Mouse (Mus musculus) cerebellum, adult 2 months (tissue): ENCODE data around the gene Pyroxd1.

Source experiments
- CTCF ChIP-seq: fragments of 200-500 bp; IDR thresholded peaks from 2 replicates; pipeline ENCODE4 v1.5.1; 2011; ENCODE audit warnings: low read depth, mild to moderate bottlenecking, control low read depth, low read length, moderate library complexity, borderline replicate concordance; ENCODE audit not compliant: insufficient read depth
- POLR2A ChIP-seq: fragments of 200-500 bp; IDR thresholded peaks from 2 replicates; pipeline ENCODE4 v1.6.1; 2011; ENCODE audit warnings: low read length, control low read depth, borderline replicate concordance; ENCODE audit not compliant: insufficient read depth

- TF ChIP-seq CTCF (no peak), POLR2A (no peak)
Observed at GRCm38 (mm10) chr6:142322881-142323280, 22.6 kb upstream of the Pyroxd1 start, which contains the start of gene Slco1a5.
